Mouse (Mus musculus): Measurements from ENCODE around the gene Gm12117. TPM values are rescaled to one million over a fixed set of nuclear protein-coding genes. Genes with fewer than 3 reads are reported as not detected.
A peak's percentile ranks its signal among the peaks of the same experiment; 100 is the strongest.

Gm12117 gene
- under 1 TPM in 1 of 2 experiments, not detected in 1; 0.50 TPM for total RNA-seq (2021)

DNA sequence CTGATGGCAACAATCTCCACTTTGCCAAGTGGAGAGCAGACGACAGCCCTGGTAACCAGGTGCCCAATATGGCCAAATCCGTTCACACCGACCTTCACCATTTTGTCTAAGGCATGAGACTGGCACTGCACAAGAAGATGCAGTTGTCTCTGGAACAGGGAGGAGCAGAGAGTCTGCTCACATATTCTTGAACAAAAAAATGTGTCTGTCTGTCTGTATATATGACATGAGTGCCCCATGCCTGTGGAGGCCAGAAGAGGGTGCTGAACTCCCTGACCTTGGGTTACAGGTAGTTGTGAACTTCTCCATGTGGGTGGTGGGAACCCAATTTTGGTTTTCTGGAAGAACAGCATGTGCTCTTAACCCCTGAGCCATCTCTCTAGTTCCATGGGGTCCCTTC, at the start of gene Gm12117:
TSS of gene Gm12117 (minus strand) at position 101 of the 400 bp plus-strand sequence.
- no peak for DNase-seq (ENCODE audit: low spot score in 2 of 2)
- intact Hi-C loops (cut with DNase I): no loop called here

DNA sequence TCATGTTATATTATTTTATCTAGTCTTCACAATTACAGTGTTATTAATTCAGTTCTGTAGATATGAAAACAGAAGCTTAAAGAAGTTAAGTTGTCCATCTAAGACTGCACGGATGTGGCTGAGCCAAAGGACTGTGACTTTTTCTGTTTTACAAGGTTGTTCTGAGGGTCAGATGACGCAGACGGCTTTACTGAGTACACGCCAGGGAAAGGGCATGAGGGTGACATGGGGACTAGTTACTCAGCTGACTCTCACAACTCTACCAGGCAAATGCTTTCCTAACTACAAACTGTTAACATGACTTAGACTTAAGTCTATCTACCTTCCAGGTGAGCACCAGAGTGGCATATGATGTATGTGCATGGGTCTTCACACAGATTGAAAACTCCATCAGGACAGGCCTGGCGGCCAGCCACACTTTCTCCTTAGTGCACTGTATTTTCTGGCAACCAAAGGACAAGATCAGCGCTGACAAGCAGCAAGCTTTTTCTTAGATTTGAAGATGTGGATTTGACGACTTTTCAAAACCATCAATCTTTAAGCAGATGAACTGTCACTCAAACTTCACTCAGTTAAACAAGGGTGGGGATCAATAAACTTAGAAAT, 42.6 kb upstream of the Gm12117 start:
- intact Hi-C loops (cut with DNase I): no loop called here
- DNase-seq (ENCODE audit: low spot score in 2 of 2): no peak

DNA sequence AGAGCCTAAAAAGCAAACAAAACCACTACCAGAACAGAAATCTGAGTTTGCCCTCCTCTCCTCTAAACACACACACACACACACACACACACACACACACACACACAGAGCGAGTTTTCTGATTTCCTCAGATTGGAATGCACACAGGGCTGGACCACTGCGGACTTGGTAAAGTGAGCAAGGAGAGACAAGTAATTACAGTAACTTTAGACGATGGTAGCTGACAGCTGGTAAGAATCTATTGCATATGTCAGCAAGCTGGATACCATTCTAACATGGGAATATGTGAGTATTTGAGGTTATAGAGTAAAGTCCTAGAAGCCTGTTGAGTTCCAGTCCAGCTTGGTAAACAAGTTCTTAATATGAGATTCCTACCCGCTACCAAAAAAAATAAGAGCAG, 33.0 kb upstream of the Gm12117 start:
- DNase-seq (ENCODE audit: low spot score in 2 of 2): no peak
- intact Hi-C loops (cut with DNase I): no loop called here

DNA sequence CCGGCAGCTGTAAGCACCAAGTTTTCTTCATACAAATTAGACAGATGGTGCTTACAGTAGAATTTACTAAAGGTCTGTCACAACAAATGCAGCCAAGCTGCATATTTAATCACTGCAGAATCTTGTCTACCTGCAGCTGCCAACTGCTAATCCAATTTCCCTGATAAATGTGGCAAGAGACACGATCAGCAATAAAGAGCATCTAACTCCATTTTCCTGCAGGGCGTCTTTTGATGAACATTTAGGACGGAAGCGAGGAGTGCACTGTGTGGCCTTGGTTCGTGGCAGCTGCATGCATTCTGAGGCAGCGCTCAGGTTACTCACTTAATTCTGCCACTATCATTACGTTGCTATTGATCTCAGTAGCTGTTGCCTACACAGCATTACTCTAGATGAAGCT, 24.3 kb upstream of the Gm12117 start:
- intact Hi-C loops (cut with DNase I): no loop called here
- DNase-seq (ENCODE audit: low spot score in 2 of 2): no peak

DNA sequence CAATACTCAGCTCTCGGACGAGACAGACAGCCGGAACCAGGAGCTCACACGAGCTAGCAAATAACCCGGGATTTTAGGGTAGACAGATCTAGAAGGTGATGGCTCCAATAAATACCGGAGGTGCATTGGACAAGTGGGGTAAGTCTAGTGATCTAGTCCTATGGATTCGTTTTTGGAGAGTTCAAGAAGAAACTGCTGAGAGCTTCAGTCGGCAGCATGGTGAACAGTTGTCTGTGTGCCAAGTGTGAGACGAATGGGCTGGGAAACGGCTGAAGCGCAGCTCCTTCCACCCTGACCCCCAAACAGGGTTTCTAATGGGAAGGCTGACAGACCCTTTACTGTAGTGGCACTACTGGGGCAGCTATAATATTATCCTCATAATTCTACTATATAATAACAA, 22.8 kb upstream of the Gm12117 start:
- DNase-seq (ENCODE audit: low spot score in 2 of 2): no peak
- intact Hi-C loops (cut with DNase I): loop anchor here (10.0 kb wide), 1 partner anchor 315 kb away; no protein-coding TSS in a partner anchor

DNA sequence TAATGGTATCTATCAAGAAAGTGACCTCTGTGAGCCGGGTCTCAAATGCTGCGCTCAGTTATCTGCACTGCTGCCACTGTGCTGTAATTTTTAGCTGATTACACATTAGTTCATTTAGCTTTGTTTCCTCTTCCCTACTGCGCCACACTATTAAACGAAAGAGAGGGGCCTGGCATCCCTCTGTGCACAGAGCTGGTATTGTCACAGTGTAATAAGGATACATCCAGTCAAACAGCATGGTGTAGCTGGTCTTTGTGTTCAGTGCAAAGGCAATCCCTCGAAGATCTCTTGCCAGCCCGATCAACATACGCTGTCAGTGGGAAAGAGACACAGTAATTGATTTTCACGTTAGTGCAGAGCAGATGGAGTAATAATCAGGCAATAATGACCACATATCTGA, 20.6 kb upstream of the Gm12117 start:
- intact Hi-C loops (cut with DNase I): loop anchor here (10.0 kb wide), 1 partner anchor 318 kb away; no protein-coding TSS in a partner anchor
- DNase-seq (ENCODE audit: low spot score in 2 of 2): no peak

DNA sequence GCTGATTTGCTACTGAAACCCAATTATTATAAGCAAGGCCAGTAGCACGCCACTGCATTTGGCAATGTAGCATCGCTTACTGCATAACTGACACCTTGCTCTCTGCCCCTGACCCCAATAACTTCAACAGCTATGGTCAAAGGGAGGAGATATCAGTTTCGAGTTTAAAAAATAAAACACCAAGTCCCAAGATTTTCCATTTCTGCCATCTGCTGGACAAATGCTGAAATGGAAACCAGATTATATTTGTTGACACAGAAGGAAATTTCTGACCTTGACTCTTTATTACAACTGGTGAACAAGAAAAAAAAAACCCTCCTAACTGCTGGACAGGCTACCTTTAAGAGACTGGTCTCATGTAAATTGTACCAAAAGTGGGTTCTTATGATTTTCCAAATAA, 18.9 kb upstream of the Gm12117 start:
- intact Hi-C loops (cut with DNase I): loop anchor here (2.0 to 10.0 kb wide), 2 partner anchors 119 to 319 kb away; no protein-coding TSS in a partner anchor
- DNase-seq (ENCODE audit: low spot score in 2 of 2): peak; percentile 3 to 11

DNA sequence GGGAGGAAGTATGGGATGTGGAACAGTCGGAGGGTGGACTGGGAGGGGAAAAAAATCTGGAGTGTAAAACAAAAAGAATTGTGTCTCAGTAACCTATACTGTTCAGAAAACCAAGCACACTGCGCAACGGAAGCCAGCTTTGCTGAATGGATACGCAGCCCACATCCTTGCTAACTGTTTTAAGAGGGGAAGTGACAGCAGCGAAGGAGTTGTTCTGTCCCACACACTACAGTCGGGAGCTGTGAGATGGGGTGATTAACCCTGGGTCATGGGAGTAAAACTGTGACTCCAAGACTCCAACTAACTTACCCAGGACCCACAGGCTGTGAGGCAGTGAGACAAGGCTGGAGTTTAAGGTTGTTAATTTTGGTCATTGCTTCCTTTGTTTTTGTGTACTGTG, 17.5 kb upstream of the Gm12117 start:
- no peak for DNase-seq (ENCODE audit: low spot score in 2 of 2)
- intact Hi-C loops (cut with DNase I): loop anchor here (2.0 to 10.0 kb wide), 2 partner anchors 117 to 321 kb away; no protein-coding TSS in a partner anchor

DNA sequence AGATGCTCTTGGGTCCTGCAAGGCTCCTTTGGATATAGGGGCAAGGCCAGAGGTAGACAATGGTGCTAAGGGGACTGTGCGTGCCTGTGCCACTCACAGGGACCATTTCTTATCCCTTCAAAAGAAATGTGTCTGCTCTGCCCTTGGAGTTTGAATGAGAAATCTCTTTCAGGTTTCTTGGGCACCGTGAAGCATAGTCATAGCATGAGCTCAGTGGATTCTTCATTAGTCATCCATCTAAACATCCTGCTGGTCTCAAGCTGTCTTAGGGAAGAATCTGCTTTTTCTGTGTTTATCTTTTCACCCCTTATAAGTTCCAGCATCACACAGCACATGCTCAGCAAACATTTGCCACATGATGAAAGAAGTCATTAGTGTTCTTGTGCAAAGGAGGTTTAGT, 2.0 kb upstream of the Gm12117 start:
- intact Hi-C loops (cut with DNase I): no loop called here
- DNase-seq (ENCODE audit: low spot score in 2 of 2): no peak

DNA sequence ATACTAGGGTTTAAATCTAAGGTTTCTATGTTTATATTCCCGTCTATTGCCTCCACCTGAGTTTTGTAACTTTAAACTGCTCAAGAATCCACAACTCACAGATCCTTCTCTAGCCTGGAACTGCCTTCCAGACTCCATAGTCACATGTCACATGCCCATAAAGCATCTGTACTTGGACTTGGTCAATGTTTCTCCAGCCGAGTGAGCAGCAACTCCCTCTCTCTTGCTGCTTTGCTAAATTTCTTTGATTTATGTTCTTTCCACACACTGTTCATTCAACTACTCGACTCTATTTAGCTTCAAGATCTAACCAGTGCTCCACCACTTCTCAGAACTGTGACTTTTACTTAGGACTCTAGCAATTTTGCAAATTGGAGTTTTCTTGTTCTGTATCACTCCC, 1.7 kb downstream of the Gm12117 start:
- no peak for DNase-seq (ENCODE audit: low spot score in 2 of 2)
- intact Hi-C loops (cut with DNase I): no loop called here

DNA sequence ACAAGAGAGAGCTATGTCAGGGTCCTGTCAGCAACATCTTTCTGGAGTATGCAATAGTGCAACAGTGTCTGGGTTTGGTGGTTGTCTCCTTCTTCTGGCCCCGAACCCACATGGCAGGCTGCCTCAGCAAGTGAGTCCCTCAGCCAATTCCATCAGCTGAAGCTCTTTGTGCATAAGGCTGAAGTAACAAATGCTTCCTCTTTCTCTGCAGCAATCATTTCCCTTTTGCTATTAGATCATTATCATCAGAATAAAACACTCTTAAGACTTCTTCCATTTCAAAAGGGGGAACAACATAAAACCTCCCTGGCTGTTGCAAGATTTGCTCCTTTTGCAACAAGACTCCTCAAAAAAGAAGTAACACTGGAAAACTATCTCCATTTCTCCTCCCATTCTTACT, 2.2 kb downstream of the Gm12117 start:
- intact Hi-C loops (cut with DNase I): no loop called here

DNA sequence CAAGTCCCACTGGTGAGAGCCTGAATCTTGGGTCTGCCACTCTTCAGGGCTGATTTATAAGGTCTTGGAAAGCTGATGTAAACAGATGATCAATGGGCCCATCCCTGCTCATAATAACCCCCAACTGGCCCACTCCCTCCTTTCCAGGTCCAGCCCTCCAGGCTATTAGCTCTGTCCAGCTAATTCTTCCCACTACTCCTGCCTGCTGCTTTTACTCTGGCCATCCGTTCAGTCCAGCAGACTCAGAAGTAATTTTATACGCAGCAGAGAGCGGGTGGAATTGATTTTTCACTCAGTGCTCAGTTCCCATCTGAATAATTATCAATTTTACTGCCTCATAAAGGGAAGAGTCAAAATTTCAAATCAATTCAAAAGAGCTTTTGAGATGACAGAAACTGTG, 36.2 kb downstream of the Gm12117 start:
- no peak for DNase-seq (ENCODE audit: low spot score in 2 of 2)
- intact Hi-C loops (cut with DNase I): no loop called here

More for the DNA sequence above, 2.2 kb downstream of the Gm12117 start:
- DNase-seq (ENCODE audit: low spot score in 2 of 2): no peak

DNA sequence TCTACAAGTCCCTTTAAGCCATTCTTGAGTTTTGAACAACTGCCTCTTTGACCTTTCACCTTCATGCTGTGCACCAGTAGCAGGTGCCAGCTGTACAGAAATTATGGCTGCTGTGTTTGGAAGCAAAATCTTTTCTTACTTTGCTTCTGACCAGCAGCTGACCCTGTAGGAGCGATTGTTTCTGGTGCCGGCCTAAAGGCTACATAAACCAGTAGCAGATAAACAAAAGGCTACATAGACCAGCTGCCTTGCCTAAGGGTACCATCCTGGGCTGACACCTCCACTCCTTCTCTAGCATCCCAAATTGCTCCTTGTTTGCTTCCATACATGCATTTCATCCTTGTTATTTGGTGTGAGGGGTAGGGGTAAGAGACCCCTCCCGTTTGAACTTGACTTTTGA, 42.4 kb downstream of the Gm12117 start:
- intact Hi-C loops (cut with DNase I): no loop called here
- no peak for DNase-seq (ENCODE audit: low spot score in 2 of 2)

DNA sequence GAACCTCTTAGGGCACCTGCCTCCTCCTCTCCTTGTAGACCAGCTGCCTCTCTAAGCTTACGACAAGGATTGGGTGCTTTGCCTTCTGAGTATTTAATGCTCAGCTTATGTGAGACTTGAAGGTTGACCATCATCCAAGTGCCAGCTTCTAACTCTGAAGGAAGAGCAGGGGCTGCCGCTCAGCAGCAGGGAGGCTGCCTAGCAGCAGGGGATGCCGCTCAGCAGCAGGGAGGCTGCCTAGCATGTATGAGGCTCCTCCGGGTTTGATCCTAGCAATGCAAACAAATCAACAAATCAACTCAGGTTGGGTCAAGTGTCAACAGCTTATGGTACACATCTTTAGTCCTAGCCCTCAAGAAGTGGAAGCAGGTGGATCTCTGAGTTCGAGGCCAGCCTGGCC, 44.5 kb downstream of the Gm12117 start:
- intact Hi-C loops (cut with DNase I): no loop called here
- no peak for DNase-seq (ENCODE audit: low spot score in 2 of 2)

DNA sequence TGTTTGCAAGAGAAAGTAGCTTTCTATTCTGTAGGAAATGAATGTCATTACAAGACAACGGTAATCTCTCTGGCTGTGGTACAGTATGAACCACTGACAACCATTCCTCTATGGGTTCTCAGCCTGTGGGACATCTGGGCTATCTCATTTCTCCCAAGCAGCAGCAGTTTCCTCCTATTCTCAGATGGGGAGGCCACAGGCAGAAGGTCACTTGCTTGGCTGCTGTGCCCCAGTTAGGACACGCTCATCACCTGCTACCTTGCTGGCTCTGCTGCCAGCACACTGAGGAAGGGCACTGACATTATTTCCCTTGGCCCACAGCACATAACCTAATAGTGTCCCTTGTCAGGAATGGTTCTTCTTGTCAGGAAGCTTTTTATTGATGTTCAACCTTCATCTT, 48.4 kb downstream of the Gm12117 start:
- intact Hi-C loops (cut with DNase I): no loop called here
- no peak for DNase-seq (ENCODE audit: low spot score in 2 of 2)

DNA sequence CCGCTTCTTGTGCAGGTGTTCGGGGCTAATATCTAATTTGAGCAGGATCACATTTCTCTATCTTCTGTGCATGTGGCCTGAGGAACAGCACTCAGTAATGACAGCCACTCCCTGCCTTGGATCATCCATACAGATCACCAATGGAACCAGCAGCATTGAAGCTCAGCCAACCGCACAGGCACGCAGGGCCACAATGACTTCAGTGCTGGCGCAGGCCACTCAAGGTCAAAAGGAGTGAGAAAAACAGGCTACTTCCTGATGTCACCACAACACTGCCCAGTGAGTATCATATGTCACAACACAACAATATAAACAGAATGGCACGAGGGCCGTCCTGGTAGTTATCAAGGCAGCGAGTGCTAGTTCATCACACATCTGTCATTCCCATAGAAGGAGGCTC, 50.0 kb downstream of the Gm12117 start:
- no peak for DNase-seq (ENCODE audit: low spot score in 2 of 2)
- intact Hi-C loops (cut with DNase I): no loop called here

Other genes with a start within 250 kb of the Gm12117 start
- 1 to 10 TPM; 3.2 to 3.5 TPM for gene Fgf18, start 129.3 kb downstream of the Gm12117 start, total RNA-seq (2021)
- 100 to 1,000 TPM; 148 to 151 TPM for gene Npm1, start 113.5 kb downstream of the Gm12117 start, total RNA-seq (2021)
- gene Tlx3, start 73.1 kb downstream of the Gm12117 start, total RNA-seq (2021): not detected
- gene Ranbp17, start 237.0 kb upstream of the Gm12117 start, total RNA-seq (2021): 1 to 10 TPM; 6.0 to 8.0 TPM